Mouse (Mus musculus): ENCODE results near the gene Bak1.
"Not testable (repeated sequence)": the region's sequence is repeated elsewhere in the genome, so short reads cannot be mapped to it uniquely, and the experiment has no call there.

Gene Bak1

DNA sequence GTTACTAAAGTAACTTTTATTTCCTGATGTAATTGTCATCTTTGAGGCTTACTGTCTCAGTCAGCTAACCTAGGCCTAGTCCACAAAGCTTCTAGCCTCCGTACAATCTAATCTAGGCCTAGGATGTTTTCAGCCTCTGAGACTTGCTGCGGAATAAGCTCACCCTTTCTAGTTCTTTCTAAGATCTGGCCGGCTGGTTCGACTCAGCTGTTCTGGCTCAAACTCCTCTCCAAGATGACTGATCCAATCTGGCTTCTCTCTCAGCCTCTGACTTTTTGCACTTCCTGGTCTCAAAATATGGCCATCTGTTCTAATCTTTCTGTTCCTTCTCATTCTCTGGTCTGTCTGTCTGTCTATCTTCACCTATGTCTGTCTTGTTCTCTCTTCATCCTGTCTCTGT lies 45.4 kb downstream of the Bak1 start:
- DNase-seq (ENCODE audit: low read depth, low spot score) = no peak

- DNase-seq (ENCODE audit: low read depth, low spot score) = no peak
Observed at GRCm38 (mm10) chr17:26981050-26981449, 47.8 kb downstream of the Bak1 start.

DNA sequence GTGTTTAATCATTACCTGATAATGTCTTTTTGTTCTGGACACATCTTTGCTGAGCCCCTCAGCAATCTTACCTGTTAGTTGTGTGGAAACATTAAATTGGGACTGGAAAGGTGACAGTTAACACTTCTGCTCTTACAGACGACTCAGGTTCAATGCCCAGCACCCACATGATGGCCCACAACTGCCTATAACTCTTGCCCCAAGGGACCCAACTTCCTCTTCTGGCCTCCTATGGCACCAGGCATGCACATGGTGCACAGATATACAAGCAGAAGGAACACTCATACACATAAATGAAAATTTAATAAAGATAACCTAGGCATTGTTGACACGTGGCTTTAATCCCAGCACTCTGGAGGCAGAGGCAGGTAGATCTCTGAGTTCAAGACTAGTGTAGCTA lies 49.4 kb downstream of the Bak1 start:
- DNase-seq (ENCODE audit: low read depth, low spot score) = peak; percentile 69

GRCm38 (mm10) chr17:26977354-26977753 lies 51.5 kb downstream of the Bak1 start:
- not testable (repeated sequence) for DNase-seq (ENCODE audit: low read depth, low spot score)

DNA sequence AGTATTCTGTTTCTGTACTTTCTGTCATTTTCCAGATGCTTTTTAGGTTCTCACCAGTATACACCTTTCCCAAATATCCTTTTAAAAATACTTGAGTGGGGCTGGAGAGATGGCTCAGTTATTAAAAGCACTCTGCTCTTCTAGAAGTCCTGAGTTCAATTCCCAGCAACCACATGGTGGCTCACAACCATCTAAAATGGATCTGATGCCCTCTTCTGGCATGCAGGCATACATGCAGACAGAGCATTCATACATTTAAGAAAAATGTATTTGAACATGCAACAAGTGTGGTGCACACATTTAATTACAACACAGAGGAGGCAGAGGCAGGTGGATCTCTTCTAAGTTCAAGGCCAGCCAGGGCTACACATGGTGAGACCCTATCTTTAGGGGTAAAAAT lies 53.4 kb downstream of the Bak1 start:
- DNase-seq (ENCODE audit: low read depth, low spot score) = peak; percentile 44

DNA sequence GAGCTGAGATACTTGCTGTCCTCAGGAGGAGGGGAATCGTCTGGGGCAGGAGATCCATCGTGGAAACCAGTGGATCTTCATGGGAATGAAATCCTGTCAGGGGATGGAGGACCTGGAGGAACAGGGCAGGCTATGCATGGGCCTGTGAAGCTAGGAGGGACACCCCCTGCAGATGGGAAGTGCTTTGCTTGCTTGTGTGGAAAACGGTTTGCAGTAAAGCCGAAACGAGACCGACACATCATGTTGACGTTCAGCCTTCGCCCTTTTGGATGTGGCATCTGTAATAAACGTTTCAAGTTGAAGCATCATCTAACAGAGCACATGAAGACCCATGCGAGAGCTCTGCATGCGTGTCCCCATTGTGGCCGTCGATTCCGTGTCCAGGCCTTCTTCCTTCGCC lies 54.3 kb downstream of the Bak1 start:
- DNase-seq (ENCODE audit: low read depth, low spot score) = no peak

- peak; percentile 98 for DNase-seq (ENCODE audit: low read depth, low spot score)
Observed at GRCm38 (mm10) chr17:26972703-26973574, 55.9 kb downstream of the Bak1 start, which contains the start of gene Zbtb9. Gene Zbtb9 (plus strand): TSS chr17:26973167.

DNA sequence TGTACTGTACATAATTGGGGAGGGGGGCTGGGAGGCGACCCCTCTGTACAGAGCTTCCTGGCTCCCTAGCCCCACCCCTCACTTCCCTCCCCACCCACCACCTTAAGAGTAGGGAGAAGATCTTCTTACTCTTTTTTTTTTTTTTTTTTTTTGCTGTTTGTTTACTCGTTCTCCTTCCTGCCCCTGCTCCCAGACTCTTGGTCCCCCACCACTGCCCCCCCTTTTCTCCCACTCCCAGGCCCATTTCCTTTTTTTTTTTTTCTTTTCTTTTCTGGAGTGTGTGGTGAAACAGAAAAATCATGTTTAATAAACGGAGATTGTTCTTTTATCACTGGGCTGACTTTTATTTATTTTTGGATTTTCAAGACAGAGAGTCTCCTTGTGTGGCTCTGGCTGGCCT lies 56.7 kb downstream of the Bak1 start:
- no peak for DNase-seq (ENCODE audit: low read depth, low spot score)

GRCm38 (mm10) chr17:26971247-26971905 lies 57.4 kb downstream of the Bak1 start:
- no peak for DNase-seq (ENCODE audit: low read depth, low spot score)

DNA sequence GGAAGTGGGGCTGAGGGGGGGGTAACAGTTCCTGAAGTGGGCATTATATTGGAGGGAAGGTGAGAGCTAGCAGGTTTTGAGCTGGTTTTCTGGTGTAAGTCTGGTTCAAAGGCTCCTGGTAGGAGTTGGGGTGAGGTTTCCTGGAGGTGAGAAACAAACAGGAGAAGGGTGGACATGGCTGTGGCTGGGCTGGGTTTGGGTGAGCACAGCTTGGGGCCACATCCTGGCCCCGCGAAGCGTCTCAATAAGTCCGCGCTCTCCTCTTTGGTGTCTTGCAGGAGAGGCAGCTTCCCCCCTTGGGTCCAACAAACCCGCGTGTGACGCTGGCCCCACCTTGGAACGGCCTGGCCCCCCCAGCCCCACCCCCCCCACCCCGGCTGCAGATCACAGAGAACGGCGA lies 58.6 kb downstream of the Bak1 start:
- DNase-seq (ENCODE audit: low read depth, low spot score) = no peak

All from A20 (cell line).